ENCODE assay signal across 9 mouse cellular contexts in genomic region chr3:37347671-37348070, GRCm38 (mm10). TPM values are rescaled to one million over a fixed set of nuclear protein-coding genes. Genes with fewer than 3 reads are reported as not detected.
A peak's percentile ranks its signal among the peaks of the same experiment; 100 is the strongest.
DNase-seq lines count a peak whose midpoint lies in the region; ATAC-seq and TF ChIP-seq lines count a peak whose summit lies in the region.
"Had no signal": no experiment of that assay in that cellular context is flagged by ENCODE, and none has a peak within 500 bp of the region (broad histone marks: within the 10 kb centered on the region; RNA-seq: fewer than 3 reads in every experiment).

No protein-coding gene starts in this region.

- no peak overlapping the region for H3K9ac ChIP-seq in forebrain, postnatal 0 days
- H3K9ac ChIP-seq in liver, embryonic 15.5 days: no peak overlapping the region
- H3K9ac ChIP-seq: liver, embryonic 14.5 days had no signal

- ATAC-seq in forebrain, postnatal 0 days: no peak
- no peak for ATAC-seq in liver, embryonic 15.5 days (ENCODE audit: insufficient read depth)
- ATAC-seq in megakaryocyte, adult 5-6 weeks (ENCODE audit: poor library complexity, severe bottlenecking): no peak
- no peak for ATAC-seq in monocyte, adult 5-6 weeks (replicated peaks; ENCODE audit: insufficient number of reproducible peaks, low FRiP score, low TSS enrichment, poor library complexity, severe bottlenecking)

- WGBS in forebrain, embryonic 10.5 days: 28% methylated on average over 9 of the region's 9 CpGs
- 39% methylated on average over 9 of the region's 9 CpGs for WGBS in forebrain, postnatal 0 days
- 22% methylated on average over 9 of the region's 9 CpGs for WGBS in liver, embryonic 15.5 days (ENCODE audit: insufficient replicate concordance)

- TF ChIP-seq CTCF in forebrain, postnatal 0 days (IDR thresholded peaks at IDR 0.05; ENCODE audit: low read depth): no peak

- H3K27ac ChIP-seq in forebrain, embryonic 10.5 days: no peak overlapping the region
- H3K27ac ChIP-seq in forebrain, postnatal 0 days (ENCODE audit: low read depth, low read length): no peak overlapping the region
- H3K27ac ChIP-seq in liver, embryonic 15.5 days (replicated peaks): no peak overlapping the region
- H3K27ac ChIP-seq: liver, embryonic 14.5 days had no signal

- DNase-seq in forebrain, embryonic 10.5 days (ENCODE audit: extremely low spot score, low spot score): no peak
- no peak for DNase-seq in forebrain, postnatal 0 days
- DNase-seq in retina, postnatal 1 day: peak; percentile 22
- DNase-seq in retina, embryonic 14.5 days (ENCODE audit: low spot score): no peak
- DNase-seq in ovary, adult 18-20 months (ENCODE audit: low spot score): no peak

- H3K4me1 ChIP-seq in forebrain, embryonic 10.5 days: peaks cover 17% of the 10 kb centered on the region
- H3K4me1 ChIP-seq in forebrain, postnatal 0 days (ENCODE audit: insufficient read depth): 0 out of 2 replicates have a peak, but pooled peaks cover 6% of the 10 kb centered on the region
- peaks cover 22% of the 10 kb centered on the region for H3K4me1 ChIP-seq in liver, embryonic 15.5 days (replicated peaks)

- H3K27me3 ChIP-seq in forebrain, embryonic 10.5 days (ENCODE audit: poor library complexity, severe bottlenecking): peaks cover 54% of the 10 kb centered on the region
- peaks cover 3% of the 10 kb centered on the region for H3K27me3 ChIP-seq in forebrain, postnatal 0 days (ENCODE audit: insufficient read depth, low read length)
- H3K27me3 ChIP-seq in liver, embryonic 15.5 days: peaks cover 72% of the 10 kb centered on the region

- H3K36me3 ChIP-seq in forebrain, embryonic 10.5 days (replicated peaks): no peaks in the 10 kb centered on the region
- H3K36me3 ChIP-seq in forebrain, postnatal 0 days (ENCODE audit: insufficient read depth): no peaks in the 10 kb centered on the region
- H3K36me3 ChIP-seq in liver, embryonic 15.5 days (replicated peaks): no peaks in the 10 kb centered on the region

- peak overlapping the region; percentile 87 for H3K4me3 ChIP-seq in forebrain, embryonic 10.5 days
- H3K4me3 ChIP-seq in forebrain, postnatal 0 days (ENCODE audit: low read depth, low read length): no peak overlapping the region
- no peak overlapping the region for H3K4me3 ChIP-seq in liver, embryonic 15.5 days (replicated peaks)

- no peak overlapping the region for H3K4me2 ChIP-seq in forebrain, postnatal 0 days (ENCODE audit: low read depth)
- H3K4me2 ChIP-seq in liver, embryonic 15.5 days: peak overlapping the region; percentile 79

- H3K9me3 ChIP-seq in forebrain, embryonic 10.5 days: no peaks in the 10 kb centered on the region
- H3K9me3 ChIP-seq in forebrain, postnatal 0 days (ENCODE audit: low read length): no peaks in the 10 kb centered on the region
- H3K9me3 ChIP-seq in liver, embryonic 15.5 days (replicated peaks): no peaks in the 10 kb centered on the region

RNA-seq across cellular contexts. Expression of gene Fgf2, which starts 0.5 kb away (rescaled TPM):
- 0.36 and 0.80 TPM in 2 replicates for polyA plus RNA-seq in forebrain, embryonic 10.5 days (2016; fragmentation: Nextera tagmentation; extraction: Ambion mirVana)
- total RNA-seq in forebrain, postnatal 0 days (2014; rRNA removed): 1.2 and 1.5 TPM in 2 replicates
- polyA plus RNA-seq in forebrain, postnatal 0 days (2015; fragmentation: Nextera tagmentation; extraction: Ambion mirVana): 0.25 and 0.70 TPM in 2 replicates
- 0.12 and 0.14 TPM in 2 replicates for polyA plus RNA-seq in liver, embryonic 15.5 days (2015; fragmentation: Nextera tagmentation; extraction: Ambion mirVana)
- not detected in 2 replicates for total RNA-seq in megakaryocyte, adult 5-6 weeks (2015)
- not detected in 2 replicates for total RNA-seq in megakaryocyte, adult 5-6 weeks (2017)
- 0.10 to 0.19 TPM in 2 of 3 replicates, not detected in the other for total RNA-seq in monocyte, adult 5-6 weeks (2017)

RNA-seq across cellular contexts. Expression of gene Cetn4, which starts 35.2 kb away (rescaled TPM):
- 2.4 and 2.7 TPM in 2 replicates for polyA plus RNA-seq in forebrain, embryonic 10.5 days (2016; fragmentation: Nextera tagmentation; extraction: Ambion mirVana)
- 1.8 and 5.0 TPM in 2 replicates for total RNA-seq in forebrain, postnatal 0 days (2014; rRNA removed)
- 3.9 and 4.1 TPM in 2 replicates for polyA plus RNA-seq in forebrain, postnatal 0 days (2015; fragmentation: Nextera tagmentation; extraction: Ambion mirVana)
- polyA plus RNA-seq in liver, embryonic 15.5 days (2015; fragmentation: Nextera tagmentation; extraction: Ambion mirVana): 0.84 and 1.7 TPM in 2 replicates
- 0.31 and 1.3 TPM in 2 replicates for total RNA-seq in megakaryocyte, adult 5-6 weeks (2015)
- total RNA-seq in megakaryocyte, adult 5-6 weeks (2017): 0.45 and 2.2 TPM in 2 replicates
- total RNA-seq in monocyte, adult 5-6 weeks (2017): 2.9 TPM in 1 of 3 replicates, not detected in the others

RNA-seq across cellular contexts. Expression of gene Bbs12, which starts 35.3 kb away (rescaled TPM):
- 9.8 and 10.2 TPM in 2 replicates for polyA plus RNA-seq in forebrain, embryonic 10.5 days (2016; fragmentation: Nextera tagmentation; extraction: Ambion mirVana)
- 6.4 TPM in 2 replicates for total RNA-seq in forebrain, postnatal 0 days (2014; rRNA removed)
- polyA plus RNA-seq in forebrain, postnatal 0 days (2015; fragmentation: Nextera tagmentation; extraction: Ambion mirVana): 3.5 and 3.8 TPM in 2 replicates
- 2.6 and 3.2 TPM in 2 replicates for polyA plus RNA-seq in liver, embryonic 15.5 days (2015; fragmentation: Nextera tagmentation; extraction: Ambion mirVana)
- 0.29 and 3.0 TPM in 2 replicates for total RNA-seq in megakaryocyte, adult 5-6 weeks (2015)
- 0.69 and 1.5 TPM in 2 replicates for total RNA-seq in megakaryocyte, adult 5-6 weeks (2017)
- 1.4 to 4.5 TPM (median 1.9 TPM) in 3 replicates for total RNA-seq in monocyte, adult 5-6 weeks (2017)
